Mouse (Mus musculus) hematopoietic stem cell, adult 5-6 weeks (primary cell): ENCODE measurements around the gene Lactbl1. TPM values are rescaled to one million over a fixed set of nuclear protein-coding genes. Genes with fewer than 3 reads are reported as not detected.
A peak's percentile ranks its signal among the peaks of the same experiment; 100 is the strongest.

Source experiments
- ATAC-seq, 2 experiments: fragments of 125-278 bp in 1 of 2; replicated peaks in 1 of 2; 2 replicates each; pipeline ENCODE4 v1.8.0; 2016 to 2017; ENCODE audit warnings: inconsistent platforms in 2 of 2, mild to moderate bottlenecking in 2 of 2, moderate number of reproducible peaks in 2 of 2, low read depth in 1 of 2, moderate TSS enrichment in 1 of 2; ENCODE audit not compliant: low FRiP score in 2 of 2, poor library complexity in 2 of 2, severe bottlenecking in 2 of 2, insufficient read depth in 1 of 2, low TSS enrichment in 1 of 2
- total RNA-seq: library from RNA; stranded (forward); fragments of 172-1452, 232-1000 nt; gene quantifications from 2 replicates; pipeline ENCODE4 v1.2.3, GENCODE M21; 2017

Gene Lactbl1
- total RNA-seq = 0.35 and 0.69 TPM in 2 replicates

GRCm38 (mm10) chr4:136622388-136622787 is at the start of gene Lactbl1:
TSS of gene Lactbl1 (plus strand) at chr4:136622621.
- no peak for ATAC-seq

- ATAC-seq = no peak
Observed at GRCm38 (mm10) chr4:136581885-136582284, 40.5 kb upstream of the Lactbl1 start.

- no peak for ATAC-seq
Observed at GRCm38 (mm10) chr4:136587221-136587827, 35.1 kb upstream of the Lactbl1 start.

- ATAC-seq = no peak
Observed at GRCm38 (mm10) chr4:136588003-136588402, 34.4 kb upstream of the Lactbl1 start.

- ATAC-seq = no peak
Observed at GRCm38 (mm10) chr4:136592111-136592510, 30.3 kb upstream of the Lactbl1 start.

GRCm38 (mm10) chr4:136594006-136594405 is 28.4 kb upstream of the Lactbl1 start:
- no peak for ATAC-seq

GRCm38 (mm10) chr4:136595221-136595620 is 27.2 kb upstream of the Lactbl1 start:
- ATAC-seq = no peak

- no peak for ATAC-seq
Observed at GRCm38 (mm10) chr4:136598268-136598876, 24.0 kb upstream of the Lactbl1 start.

- ATAC-seq = no peak
Observed at GRCm38 (mm10) chr4:136599869-136600268, 22.6 kb upstream of the Lactbl1 start.

GRCm38 (mm10) chr4:136600536-136600935 is 21.9 kb upstream of the Lactbl1 start:
- no peak for ATAC-seq

- ATAC-seq = no peak
Observed at GRCm38 (mm10) chr4:136601476-136601875, 20.9 kb upstream of the Lactbl1 start.

GRCm38 (mm10) chr4:136602018-136602554 is 20.3 kb upstream of the Lactbl1 start:
- ATAC-seq = 0 out of 4 replicates have a peak, but pooled peaks have one; percentile 18 to 27

GRCm38 (mm10) chr4:136602568-136602967 is 19.9 kb upstream of the Lactbl1 start, which contains the start of gene Kdm1a:
TSS of gene Kdm1a (minus strand) at chr4:136602723.
- peak; percentile 96 to 97 for ATAC-seq

- ATAC-seq = no peak
Observed at GRCm38 (mm10) chr4:136605756-136606485, 16.5 kb upstream of the Lactbl1 start.

- no peak for ATAC-seq
Observed at GRCm38 (mm10) chr4:136610387-136610856, 12.0 kb upstream of the Lactbl1 start, which contains the start of gene Tex46. TSS of gene Tex46 (plus strand) at chr4:136610437.

- ATAC-seq = no peak
Observed at GRCm38 (mm10) chr4:136613657-136614056, 8.8 kb upstream of the Lactbl1 start.

GRCm38 (mm10) chr4:136621336-136621735 is 1.1 kb upstream of the Lactbl1 start:
- ATAC-seq = peak in 1 of 2 experiments; percentile 45; a peak in 2 of 4 replicates

- ATAC-seq = no peak
Observed at GRCm38 (mm10) chr4:136621956-136622355, 465 bp upstream of the Lactbl1 start.
